Mouse (Mus musculus): ENCODE measurements around the gene Camkk2.
A peak's percentile ranks its signal among the peaks of the same experiment; 100 is the strongest.

Gene Camkk2

DNA sequence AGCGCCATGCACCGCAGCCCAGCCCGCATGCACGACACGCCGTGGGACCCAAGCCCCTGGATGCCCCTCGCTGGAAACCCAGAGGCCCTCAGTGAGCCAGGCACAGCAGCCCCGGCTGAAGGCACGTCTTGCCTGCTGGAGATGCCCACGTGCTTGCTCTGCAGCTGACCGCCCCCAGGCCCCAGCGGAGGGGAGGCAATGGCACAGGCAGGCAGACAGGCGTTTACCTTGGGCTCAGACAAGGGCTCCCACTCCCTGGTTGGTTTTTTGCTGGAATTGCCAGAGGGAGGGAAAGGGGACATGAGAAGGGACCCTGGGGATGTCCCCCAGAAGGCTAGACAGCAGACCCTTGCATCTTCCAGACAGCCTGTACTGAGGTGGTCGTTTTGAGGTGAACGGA lies 42.4 kb downstream of the Camkk2 start:
- no peak for DNase-seq (ENCODE audit: low read depth in 2 of 2, low spot score in 2 of 2)

GRCm38 (mm10) chr5:122735853-122736252 lies 43.4 kb downstream of the Camkk2 start:
- no peak for DNase-seq (ENCODE audit: low read depth in 2 of 2, low spot score in 2 of 2)

DNA sequence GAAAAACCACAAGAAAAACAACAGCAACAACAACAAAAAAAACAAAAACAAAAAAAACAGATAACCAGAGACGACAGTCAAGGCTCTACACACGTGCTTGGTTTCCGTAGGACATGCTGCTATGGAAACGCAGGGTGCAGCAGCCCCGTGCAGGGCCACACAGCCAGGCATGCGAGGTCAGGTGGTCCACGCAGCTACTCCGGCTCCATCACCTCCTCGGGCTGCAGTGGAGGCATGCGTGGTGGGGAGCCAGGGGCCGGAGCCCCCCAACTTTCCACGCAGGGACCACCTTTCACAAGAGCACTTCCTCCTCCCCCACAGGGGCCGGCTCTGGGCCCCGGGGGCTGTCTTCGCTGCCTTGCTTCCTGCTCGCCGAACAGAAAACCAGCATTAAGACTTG lies 45.3 kb downstream of the Camkk2 start:
- peak; percentile 23 to 43 for DNase-seq (ENCODE audit: low read depth in 2 of 2, low spot score in 2 of 2)

GRCm38 (mm10) chr5:122731991-122732673 lies 47.1 kb downstream of the Camkk2 start:
- peak; percentile 35 to 49 for DNase-seq (ENCODE audit: low read depth in 2 of 2, low spot score in 2 of 2)

DNA sequence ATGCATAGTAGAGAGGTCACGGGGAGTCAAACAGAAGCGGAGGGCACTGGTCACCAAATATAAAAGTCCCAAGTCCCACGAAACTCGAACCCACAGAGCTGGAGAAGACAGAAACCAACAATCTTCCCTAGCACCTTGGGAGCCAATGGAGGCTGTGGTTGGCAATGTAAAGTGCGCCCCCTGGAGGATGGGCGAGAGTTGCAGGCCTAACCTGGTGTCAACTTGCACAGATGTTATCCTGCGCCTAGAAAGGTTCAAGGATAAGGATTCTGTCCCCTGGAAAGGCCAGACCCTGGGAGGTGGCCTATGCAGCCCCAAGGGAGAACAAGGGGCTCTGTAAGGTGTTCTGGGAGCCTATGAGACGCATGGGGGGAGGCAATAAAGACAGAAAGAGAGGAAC lies 47.9 kb downstream of the Camkk2 start:
- DNase-seq (ENCODE audit: low read depth in 2 of 2, low spot score in 2 of 2): peak; percentile 73 to 81

- no peak for DNase-seq (ENCODE audit: low read depth in 2 of 2, low spot score in 2 of 2)
Observed at GRCm38 (mm10) chr5:122730776-122731175, 48.4 kb downstream of the Camkk2 start.

DNA sequence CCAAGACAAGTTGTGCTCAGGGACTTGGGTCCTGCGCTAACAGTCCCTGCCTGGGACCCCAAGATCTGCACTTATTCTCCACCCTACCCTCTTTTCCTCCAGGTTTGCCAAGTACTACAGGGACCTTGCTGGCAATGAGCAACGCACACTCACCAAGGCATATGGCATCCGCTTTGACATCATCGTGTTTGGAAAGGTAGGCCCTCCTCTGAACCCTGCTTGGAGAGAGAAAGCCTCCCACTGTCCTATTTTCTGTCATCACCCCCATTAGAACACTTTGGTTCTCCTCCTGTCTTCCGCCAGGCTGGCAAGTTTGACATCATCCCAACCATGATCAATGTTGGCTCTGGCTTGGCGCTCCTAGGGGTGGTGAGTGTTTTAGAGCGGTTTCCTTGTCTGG lies 52.1 kb downstream of the Camkk2 start:
- no peak for DNase-seq (ENCODE audit: low read depth in 2 of 2, low spot score in 2 of 2)

DNA sequence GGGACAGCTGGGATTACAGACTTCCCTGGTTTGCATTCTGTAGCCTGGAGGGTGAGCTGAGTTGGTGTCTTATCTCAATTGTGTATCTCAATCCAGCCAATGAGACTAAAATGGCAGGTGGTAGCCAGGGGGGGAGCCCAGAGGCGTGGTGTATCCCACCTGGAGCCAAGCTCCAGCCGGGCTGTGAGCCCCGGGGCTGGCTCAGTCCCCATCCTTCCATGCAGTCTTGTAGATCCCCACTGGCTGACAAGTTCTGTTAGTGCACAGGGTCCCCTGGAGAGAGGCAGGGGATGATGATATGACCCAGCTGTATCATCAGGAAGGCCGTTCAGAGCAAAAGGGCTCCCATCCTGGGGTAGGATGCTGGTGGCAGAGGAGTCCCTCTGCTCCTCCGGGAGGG lies 52.6 kb downstream of the Camkk2 start:
- DNase-seq (ENCODE audit: low read depth in 2 of 2, low spot score in 2 of 2): no peak

- peak; percentile 72 to 79 for DNase-seq (ENCODE audit: low read depth in 2 of 2, low spot score in 2 of 2)
Observed at GRCm38 (mm10) chr5:122726068-122726467, 53.1 kb downstream of the Camkk2 start.

- DNase-seq (ENCODE audit: low read depth in 2 of 2, low spot score in 2 of 2): no peak
Observed at GRCm38 (mm10) chr5:122725453-122725852, 53.8 kb downstream of the Camkk2 start.

- peak; percentile 72 to 81 for DNase-seq (ENCODE audit: low read depth in 2 of 2, low spot score in 2 of 2)
Observed at GRCm38 (mm10) chr5:122719168-122719567, 60.0 kb downstream of the Camkk2 start.

GRCm38 (mm10) chr5:122718400-122718799 lies 60.8 kb downstream of the Camkk2 start:
- no peak for DNase-seq (ENCODE audit: low read depth in 2 of 2, low spot score in 2 of 2)

- no peak for DNase-seq (ENCODE audit: low read depth in 2 of 2, low spot score in 2 of 2)
Observed at GRCm38 (mm10) chr5:122716793-122717192, 62.4 kb downstream of the Camkk2 start.

DNA sequence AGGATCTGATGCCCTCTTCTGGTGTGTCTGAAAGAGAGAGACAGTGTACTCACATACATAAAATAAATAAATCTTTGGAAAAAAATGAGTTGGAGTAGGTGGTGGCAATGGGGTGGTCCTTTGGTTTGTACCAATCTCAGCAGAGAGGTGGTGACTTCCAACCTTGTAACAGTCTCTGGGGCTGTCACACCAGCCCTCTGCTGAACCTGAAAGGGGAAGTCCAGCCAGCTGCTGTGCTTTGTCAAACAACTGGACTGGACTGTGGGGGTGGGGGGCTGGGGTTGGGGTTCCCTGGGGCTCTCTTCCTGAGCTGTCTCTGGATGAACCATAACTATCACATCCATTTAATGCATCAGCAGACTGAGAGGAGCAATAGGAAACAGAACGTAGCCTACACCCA lies 63.5 kb downstream of the Camkk2 start:
- no peak for DNase-seq (ENCODE audit: low read depth in 2 of 2, low spot score in 2 of 2)

- DNase-seq (ENCODE audit: low read depth in 2 of 2, low spot score in 2 of 2): no peak
Observed at GRCm38 (mm10) chr5:122708819-122709218, 70.4 kb downstream of the Camkk2 start.

GRCm38 (mm10) chr5:122707276-122708181 lies 71.7 kb downstream of the Camkk2 start, which contains the start of gene P2rx4:
TSS of gene P2rx4 (plus strand) at chr5:122707544.
- peak; percentile 86 to 89 for DNase-seq (ENCODE audit: low read depth in 2 of 2, low spot score in 2 of 2)

DNA sequence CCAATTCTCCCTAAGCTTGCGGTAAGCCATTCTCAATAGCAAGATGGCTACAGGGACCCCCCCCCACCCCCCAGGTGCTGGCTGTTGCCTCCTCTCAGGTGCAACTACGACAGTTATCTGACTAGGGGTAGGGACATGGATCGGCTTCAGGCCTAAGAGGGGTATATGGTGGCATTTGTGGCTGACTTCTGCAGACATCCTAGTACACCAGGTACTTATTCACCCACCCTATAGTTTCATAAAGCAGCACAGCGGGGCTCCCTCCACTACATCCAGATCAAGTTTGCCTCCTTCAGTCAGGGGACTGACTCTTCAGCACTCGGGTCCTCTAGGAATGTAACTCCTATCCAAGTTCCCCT lies 72.3 kb downstream of the Camkk2 start:
- DNase-seq (ENCODE audit: low read depth in 2 of 2, low spot score in 2 of 2): no peak

- no peak for DNase-seq (ENCODE audit: low read depth in 2 of 2, low spot score in 2 of 2)
Observed at GRCm38 (mm10) chr5:122705174-122705573, 74.0 kb downstream of the Camkk2 start.

DNA sequence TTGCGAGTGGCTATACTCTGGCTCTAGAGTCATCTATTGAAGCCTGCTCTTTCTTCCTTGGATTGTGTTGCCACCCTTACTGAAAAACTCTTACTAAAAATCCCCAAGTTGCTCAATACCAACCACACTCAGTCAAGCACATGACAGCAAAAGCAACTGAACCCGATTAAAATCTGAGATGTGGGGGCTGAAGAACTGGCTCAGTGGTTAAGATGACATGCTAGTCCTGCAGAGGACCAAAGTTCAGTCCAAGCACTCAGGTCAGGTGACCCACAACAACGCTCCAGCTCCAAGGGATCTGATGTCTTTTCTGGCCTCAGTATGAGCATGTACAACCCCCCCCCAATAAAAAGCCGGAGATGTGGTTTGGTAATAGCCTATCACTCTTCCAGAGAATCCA lies 74.6 kb downstream of the Camkk2 start:
- DNase-seq (ENCODE audit: low read depth in 2 of 2, low spot score in 2 of 2): no peak

DNA sequence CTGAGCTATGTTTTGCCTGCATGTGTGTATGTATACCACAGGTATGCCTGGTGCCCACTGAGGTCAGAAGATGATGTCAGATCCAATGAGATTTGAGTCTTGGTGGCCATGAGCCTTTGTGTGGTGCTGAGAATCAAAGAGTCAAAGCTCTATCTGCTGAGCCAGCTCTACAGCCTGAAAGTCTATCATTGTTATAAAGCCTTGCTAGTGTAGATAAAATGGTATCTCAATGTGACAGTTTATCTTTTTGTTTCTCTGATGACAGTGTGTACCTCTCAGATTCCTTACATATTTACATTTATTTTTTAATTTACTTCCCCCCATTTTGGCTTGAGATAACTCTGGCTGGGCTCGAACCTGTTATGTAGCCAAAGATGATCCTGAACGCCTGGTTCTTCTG lies 75.6 kb downstream of the Camkk2 start:
- no peak for DNase-seq (ENCODE audit: low read depth in 2 of 2, low spot score in 2 of 2)

DNA sequence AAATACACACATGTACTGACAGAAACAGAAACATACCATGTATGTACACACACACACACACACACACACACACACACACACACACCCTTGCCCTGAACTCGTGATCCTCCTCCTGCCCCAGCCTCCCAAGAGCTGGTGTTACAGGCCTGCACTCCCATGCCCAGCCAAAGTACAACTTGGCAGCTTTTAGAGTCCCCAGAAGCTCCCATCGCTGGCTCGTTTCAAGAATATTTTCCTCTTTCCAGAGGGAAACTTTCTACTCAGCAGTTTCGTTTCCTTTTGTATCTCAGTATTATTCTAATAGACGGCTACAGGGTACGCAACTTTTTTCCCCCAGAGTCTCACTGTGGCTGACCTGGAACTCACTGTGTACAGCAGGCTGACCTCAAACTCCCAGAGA lies 77.1 kb downstream of the Camkk2 start:
- no peak for DNase-seq (ENCODE audit: low read depth in 2 of 2, low spot score in 2 of 2)

GRCm38 (mm10) chr5:122700837-122701212 lies 78.4 kb downstream of the Camkk2 start:
- DNase-seq (ENCODE audit: low read depth in 2 of 2, low spot score in 2 of 2): no peak
